8 mouse cellular contexts compared by ENCODE assay signal in the genomic region with DNA sequence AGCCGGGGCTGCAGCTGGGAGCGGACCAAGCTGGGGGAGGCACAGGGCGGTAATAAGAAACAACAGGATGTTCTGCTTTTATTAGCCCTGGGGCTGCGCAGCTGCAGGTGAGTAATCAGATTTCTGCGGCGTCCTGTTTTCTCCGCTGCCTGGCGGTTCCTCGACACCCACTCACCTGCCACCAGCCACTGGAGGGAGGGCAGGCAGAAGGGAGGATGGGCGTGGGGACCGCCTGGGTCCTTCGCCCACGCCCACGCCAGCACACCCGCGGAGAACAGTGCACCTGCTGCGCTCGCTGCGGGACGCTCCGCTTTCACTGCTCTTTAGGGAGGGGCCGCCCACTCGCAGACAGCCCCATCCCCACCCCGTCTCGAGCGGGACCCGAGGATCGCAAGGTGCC. TPM values are rescaled to one million over a fixed set of nuclear protein-coding genes. Genes with fewer than 3 reads are reported as not detected.
DNase-seq lines count a peak whose midpoint lies in the region; ATAC-seq and TF ChIP-seq lines count a peak whose summit lies in the region.

No protein-coding gene starts in this region.

- peaks cover 0 to 16% of the 10 kb centered on the region in 2 experiments; a peak in 2 of 4 replicates for H3K4me1 ChIP-seq in MEL (ENCODE audit: control insufficient read depth in 1 of 2, insufficient read depth in 2 of 2, low read length in 2 of 2)
- peaks cover 6 to 7% of the 10 kb centered on the region in 2 experiments; a peak in 3 of 4 replicates for H3K4me1 ChIP-seq in heart, embryonic 14.5 days (ENCODE audit: control insufficient read depth in 2 of 2, insufficient read depth in 2 of 2, low read length in 2 of 2)
- H3K4me1 ChIP-seq in liver, embryonic 12.5 days: no peaks in the 10 kb centered on the region

- intact Hi-C loops in heart, postnatal 25 days (cut with DNase I): no loop called here
- intact Hi-C loops in gastrocnemius, postnatal 14 days (cut with DNase I; ENCODE audit: low total_unique reads): no loop called here

- H3K27me3 ChIP-seq in MEL (ENCODE audit: control insufficient read depth in 1 of 2, insufficient read depth in 2 of 2, low read length in 2 of 2): peaks cover 6 to 9% of the 10 kb centered on the region in 2 experiments
- peaks cover 26% of the 10 kb centered on the region for H3K27me3 ChIP-seq in heart, embryonic 14.5 days (ENCODE audit: control insufficient read depth, insufficient read depth, low read length)
- H3K27me3 ChIP-seq in liver, embryonic 12.5 days (replicated peaks): peaks cover 83% of the 10 kb centered on the region

- no peak for ATAC-seq in heart, embryonic 14.5 days (ENCODE audit: insufficient number of reproducible peaks, insufficient read depth, low FRiP score, low read depth)
- ATAC-seq in liver, embryonic 12.5 days: no peak
- peak; percentile 76 for ATAC-seq in neutrophil, adult 5-6 weeks (ENCODE audit: extremely low read depth, insufficient number of reproducible peaks, low FRiP score, poor library complexity, severe bottlenecking)

- no peaks in the 10 kb centered on the region for H3K9me3 ChIP-seq in MEL (replicated peaks; ENCODE audit: insufficient read depth, low read length)
- no peaks in the 10 kb centered on the region for H3K9me3 ChIP-seq in heart, embryonic 14.5 days (ENCODE audit: control insufficient read depth, low read length)
- no peaks in the 10 kb centered on the region for H3K9me3 ChIP-seq in liver, embryonic 12.5 days (replicated peaks)

- TF ChIP-seq EP300 in MEL (IDR thresholded peaks at IDR 0.05; ENCODE audit: low read depth in 1 of 2, low read length in 2 of 2): no peak; a peak in 1 of 4 replicates

- no peak overlapping the region for H3K27ac ChIP-seq in MEL (ENCODE audit: control insufficient read depth, low read depth, low read length)
- no peak overlapping the region for H3K27ac ChIP-seq in heart, embryonic 14.5 days (replicated peaks in 1 of 2; ENCODE audit: control insufficient read depth in 1 of 2, insufficient read depth in 1 of 2, low read depth in 2 of 2, low read length in 2 of 2)
- H3K27ac ChIP-seq in liver, embryonic 12.5 days: no peak overlapping the region

- WGBS in heart, embryonic 14.5 days: 5% methylated on average over 24 of the region's 28 CpGs
- WGBS in liver, embryonic 12.5 days (ENCODE audit: insufficient replicate concordance): 8% methylated on average over 28 of the region's 28 CpGs

- no peak overlapping the region for H3K4me3 ChIP-seq in MEL (ENCODE audit: control insufficient read depth in 1 of 2, insufficient read depth in 1 of 2, low read depth in 2 of 2, low read length in 2 of 2)
- peak overlapping the region; percentile 1 to 26; a peak in 2 of 4 replicates for H3K4me3 ChIP-seq in heart, embryonic 14.5 days (ENCODE audit: control insufficient read depth in 1 of 2, insufficient read depth in 1 of 2, low read depth in 1 of 2, low read length in 2 of 2)
- H3K4me3 ChIP-seq in liver, embryonic 12.5 days: no peak overlapping the region

- H3K9ac ChIP-seq in MEL (ENCODE audit: control insufficient read depth, low read depth, low read length, poor library complexity, severe bottlenecking): no peak overlapping the region
- H3K9ac ChIP-seq in heart, embryonic 14.5 days (ENCODE audit: low read length): peak overlapping the region; percentile 25; the same call in 1 of the 2 replicates
- no peak overlapping the region for H3K9ac ChIP-seq in liver, embryonic 12.5 days

- TF ChIP-seq POLR2A in MEL (IDR thresholded peaks at IDR 0.05; ENCODE audit: control insufficient read depth in 1 of 2, insufficient read depth in 1 of 2, low read depth in 1 of 2, low read length in 2 of 2, poor library complexity in 1 of 2): no peak

- H3K4me2 ChIP-seq in heart, embryonic 14.5 days (ENCODE audit: low read length): peak overlapping the region; percentile 60
- H3K4me2 ChIP-seq in liver, embryonic 12.5 days: peak overlapping the region; percentile 24

- peaks cover 0 to 5% of the 10 kb centered on the region in 2 experiments; a peak in 2 of 4 replicates for H3K36me3 ChIP-seq in MEL (ENCODE audit: control insufficient read depth in 1 of 2, insufficient read depth in 2 of 2, low read length in 2 of 2)
- H3K36me3 ChIP-seq in heart, embryonic 14.5 days (ENCODE audit: control insufficient read depth, insufficient read depth, low read length): no peaks in the 10 kb centered on the region
- no peaks in the 10 kb centered on the region for H3K36me3 ChIP-seq in liver, embryonic 12.5 days

- H3K79me2 ChIP-seq in MEL (ENCODE audit: control insufficient read depth, insufficient read depth, low read length, poor library complexity): no peaks in the 10 kb centered on the region

- DNase-seq in heart, adult 11 months: peak; percentile 95
- DNase-seq in heart, postnatal 25 days (ENCODE audit: low spot score): no peak
- DNase-seq in MEL (ENCODE audit: low read depth, low spot score): peak; percentile 37
- no peak for DNase-seq in adipocyte (ENCODE audit: low spot score)
- no peak for DNase-seq in gastrocnemius, postnatal 14 days

- TF ChIP-seq RAD21 in MEL (IDR thresholded peaks at IDR 0.05; ENCODE audit: low read depth, low read length): no peak

- TF ChIP-seq CTCF in MEL (IDR thresholded peaks at IDR 0.05 in 2 of 3, conservative IDR thresholded peaks at IDR 0.05 in 1 of 3; ENCODE audit: control insufficient read depth in 1 of 3, insufficient read depth in 1 of 3, low read depth in 2 of 3, low read length in 3 of 3, poor library complexity in 1 of 3, severe bottlenecking in 1 of 3): no peak

TF ChIP-seq in MEL, 35 proteins besides CTCF, POLR2A, EP300 and RAD21:
- TF ChIP-seq NRF1 (IDR thresholded peaks at IDR 0.05; ENCODE audit: insufficient read depth, low read depth, low read length, poor library complexity, severe bottlenecking) (peak; percentile 58; the same call in 1 of the 2 replicates), UBTF (IDR thresholded peaks at IDR 0.05; ENCODE audit: borderline replicate concordance, insufficient read depth, low read depth, low read length) (no peak), ZC3H11A (IDR thresholded peaks at IDR 0.05; ENCODE audit: low read depth, low read length) (no peak), TCF12 (IDR thresholded peaks at IDR 0.05; ENCODE audit: low read depth, low read length) (peak; percentile 34)

RNA-seq across cellular contexts. Expression of a gene that starts 28.5 kb away (rescaled TPM):
- total RNA-seq in heart, postnatal 25 days (2021): 100 to 1,000 TPM; 230 to 252 TPM
- total RNA-seq in MEL (2012; rRNA removed): 2,589 and 2,603 TPM in 2 replicates
- polyA plus RNA-seq in MEL (2012; ENCODE audit: insufficient read depth in 1 of 2, insufficient read length in 2 of 2, low read depth in 1 of 2, low replicate concordance in 2 of 2, missing spikeins in 1 of 2): 1,000 to 10,000 TPM in 1 of 2 experiments, not detected in 1; 2,003 TPM
- polyA plus RNA-seq in heart, embryonic 14.5 days (2014; fragmentation: Nextera tagmentation; extraction: Ambion mirVana): 284 and 329 TPM in 2 replicates
- 350 and 362 TPM in 2 replicates for polyA plus RNA-seq in liver, embryonic 12.5 days (2016; fragmentation: Nextera tagmentation; extraction: Ambion mirVana)
- 333 and 414 TPM in 2 replicates for total RNA-seq in neutrophil, adult 5-6 weeks (2017)
- 100 to 1,000 TPM; 298 to 342 TPM for total RNA-seq in gastrocnemius, postnatal 14 days (2021)

Comparison
In these comparisons a context has a peak if more than half of its experiments do, and no peak if none do; other contexts are left out.
1. DNase-seq: peak in heart, adult 11 months (single experiment) and MEL (single experiment); none in heart, postnatal 25 days (single experiment), adipocyte (single experiment) and gastrocnemius, postnatal 14 days (single experiment).
2. H3K4me3 ChIP-seq: peak in heart, embryonic 14.5 days (2 of 2); none in MEL (0 of 2) and liver, embryonic 12.5 days (single experiment).